Mouse (Mus musculus) liver, embryonic 14.5 days (tissue): ENCODE results near the gene Trpc4. TPM values are rescaled to one million over a fixed set of nuclear protein-coding genes. Genes with fewer than 3 reads are reported as not detected.

Experiments used
- ATAC-seq: fragments of 200-750 bp; cut with Nextera tagmentation; 2 replicates; pipeline ENCODE4 v1.8.0; 2017; ENCODE audit warnings: moderate number of reproducible peaks, mild to moderate bottlenecking, moderate library complexity; ENCODE audit not compliant: insufficient read depth
- DNase-seq, 3 experiments: peaks; one replicate each; pipeline ENCODE4 v3.0.0-alpha.2; 2012 to 2013; ENCODE audit warnings: low read depth in 3 of 3, low spot score in 3 of 3
- H3K27ac ChIP-seq: fragments of 300-500 bp; sonication (generic); 2 replicates; pipeline ENCODE4 v1.5.1; 2014; ENCODE audit warnings: moderate library complexity, mild to moderate bottlenecking, control low read depth, inconsistent platforms
- H3K27me3 ChIP-seq: fragments of 300-500 bp; sonication (generic); 2 replicates; pipeline ENCODE4 v1.6.1; 2014; ENCODE audit warnings: mild to moderate bottlenecking, low read length, moderate library complexity; ENCODE audit not compliant: control insufficient read depth, insufficient read depth
- H3K36me3 ChIP-seq: fragments of 300-500 bp; sonication (generic); replicated peaks from 2 replicates; pipeline ENCODE4 v1.6.1; 2014; ENCODE audit warnings: low read depth; ENCODE audit not compliant: control insufficient read depth, insufficient read depth
- H3K4me1 ChIP-seq, 2 experiments: fragments of 200-500 bp in 1 of 2; fragments of 300-500 bp in 1 of 2; sonication (generic) in 1 of 2; replicated peaks; 2 replicates each; pipeline ENCODE4 v1.6.1; 2012 to 2014; ENCODE audit warnings: antibody characterized with exemption in 1 of 2, inconsistent platforms in 1 of 2, low read length in 1 of 2; ENCODE audit not compliant: control insufficient read depth in 2 of 2, insufficient read depth in 2 of 2
- H3K4me2 ChIP-seq: fragments of 300-500 bp; sonication (generic); 2 replicates; pipeline ENCODE4 v1.6.1; 2014; ENCODE audit warnings: low read depth, mild to moderate bottlenecking, control low read depth, moderate library complexity
- H3K4me3 ChIP-seq, 2 experiments: fragments of 200-500 bp in 1 of 2; fragments of 300-500 bp in 1 of 2; sonication (generic) in 1 of 2; 2 replicates each; pipeline ENCODE4 v1.5.1; 2012 to 2014; ENCODE audit warnings: low read depth in 2 of 2, low read length in 2 of 2, mild to moderate bottlenecking in 2 of 2, control low read depth in 1 of 2, inconsistent platforms in 1 of 2, moderate library complexity in 1 of 2; ENCODE audit not compliant: insufficient read depth in 1 of 2
- H3K9ac ChIP-seq: fragments of 300-500 bp; sonication (generic); replicated peaks from 2 replicates; pipeline ENCODE4 v1.6.1; 2014; ENCODE audit warnings: mild to moderate bottlenecking, control low read depth, moderate library complexity
- H3K9me3 ChIP-seq: fragments of 300-500 bp; sonication (generic); 2 replicates; pipeline ENCODE4 v1.6.1; 2016; ENCODE audit warnings: low read length, mixed read lengths; ENCODE audit not compliant: control insufficient read depth
- CTCF ChIP-seq: IDR thresholded peaks from 2 replicates; pipeline ENCODE4 v1.5.1; 2016; ENCODE audit warnings: antibody characterized with exemption, low read depth, control low read depth
- EP300 ChIP-seq: IDR thresholded peaks from 2 replicates; pipeline ENCODE4 v1.6.1; 2016; ENCODE audit warnings: antibody characterized with exemption, low read depth
- WGBS: fragments of 180-500 bp; shearing (Covaris S2); extraction: QIAGEN DNeasy Blood & Tissue Kit; methylation state at CpG from one replicate; pipeline ENCODE4 v1.1.7; 2014; ENCODE audit not compliant: insufficient replicate concordance; 5-methylcytosine and 5-hydroxymethylcytosine counted together
- polyA plus RNA-seq, 2 experiments: library from polyadenylated mRNA; depleted of rRNA in 1 of 2; stranded (reverse) in 1 of 2; unstranded in 1 of 2; fragments of >200 nt; fragmentation: Nextera tagmentation in 1 of 2; extraction: Ambion mirVana in 1 of 2; gene quantifications; 2 replicates each; pipeline versions ENCODE4 v1.2.1 to v1.2.3; 2012 to 2014

Gene Trpc4
- polyA plus RNA-seq, 2 experiments: 0.01 to 0.03 TPM

- ATAC-seq (no peak), DNase-seq (no peak)
- TF ChIP-seq CTCF (no peak), EP300 (no peak)
Measured at GRCm38 (mm10) chr3:54204386-54204785, 48.6 kb downstream of the Trpc4 start.

GRCm38 (mm10) chr3:54210112-54210511 lies 54.3 kb downstream of the Trpc4 start:
- Histone ChIP-seq H3K9me3 (no peaks in the 10 kb centered on the region), H3K27ac (no peak overlapping the region), H3K9ac (no peak overlapping the region), H3K27me3 (no peaks in the 10 kb centered on the region), H3K36me3 (no peaks in the 10 kb centered on the region), H3K4me2 (no peak overlapping the region), H3K4me3 (no peak overlapping the region), H3K4me1 (no peaks in the 10 kb centered on the region)
- DNase-seq (no peak), ATAC-seq (no peak)
- WGBS: 37% methylated on average over 3 of the region's 3 CpGs
- TF ChIP-seq CTCF (no peak), EP300 (no peak)

More at GRCm38 (mm10) chr3:54204386-54204785, 48.6 kb downstream of the Trpc4 start:
- WGBS: 53% methylated on average over 5 of the region's 5 CpGs
- H3K4me3 ChIP-seq: no peak overlapping the region
- no peaks in the 10 kb centered on the region for H3K9me3 ChIP-seq
- no peaks in the 10 kb centered on the region for H3K4me1 ChIP-seq
- no peaks in the 10 kb centered on the region for H3K36me3 ChIP-seq
- no peaks in the 10 kb centered on the region for H3K27me3 ChIP-seq
- no peak overlapping the region for H3K27ac ChIP-seq
- H3K9ac ChIP-seq: no peak overlapping the region
- H3K4me2 ChIP-seq: no peak overlapping the region

- no peak for TF ChIP-seq EP300
- H3K9me3 ChIP-seq: no peaks in the 10 kb centered on the region
- no peaks in the 10 kb centered on the region for H3K36me3 ChIP-seq
- no peak overlapping the region for H3K27ac ChIP-seq
- no peaks in the 10 kb centered on the region for H3K27me3 ChIP-seq
- ATAC-seq (no peak), DNase-seq (no peak)
- no peak overlapping the region for H3K9ac ChIP-seq
- H3K4me3 ChIP-seq: no peak overlapping the region
- H3K4me1 ChIP-seq: no peaks in the 10 kb centered on the region
- 54% methylated on average over 1 of the region's 1 CpGs for WGBS
- no peak overlapping the region for H3K4me2 ChIP-seq
Measured at GRCm38 (mm10) chr3:54211441-54211840, 55.6 kb downstream of the Trpc4 start.

- H3K36me3 ChIP-seq: no peaks in the 10 kb centered on the region
- no peaks in the 10 kb centered on the region for H3K9me3 ChIP-seq
- DNase-seq: no peak
- no peaks in the 10 kb centered on the region for H3K27me3 ChIP-seq
- no peak overlapping the region for H3K4me2 ChIP-seq
- no peak overlapping the region for H3K9ac ChIP-seq
- H3K4me1 ChIP-seq: no peaks in the 10 kb centered on the region
- no peak overlapping the region for H3K4me3 ChIP-seq
- TF ChIP-seq CTCF: no peak
- no peak for TF ChIP-seq EP300
- H3K27ac ChIP-seq: no peak overlapping the region
- WGBS: 61% methylated on average over 8 of the region's 8 CpGs
- ATAC-seq: no peak
Measured at GRCm38 (mm10) chr3:54222549-54222948, 66.7 kb downstream of the Trpc4 start.

GRCm38 (mm10) chr3:54228463-54228862 lies 72.6 kb downstream of the Trpc4 start:
- H3K27me3 ChIP-seq: no peaks in the 10 kb centered on the region
- no peak for ATAC-seq
- H3K4me1 ChIP-seq: no peaks in the 10 kb centered on the region
- H3K27ac ChIP-seq: no peak overlapping the region
- H3K4me3 ChIP-seq: no peak overlapping the region
- no peak for DNase-seq
- WGBS: 64% methylated on average over 4 of the region's 4 CpGs
- H3K4me2 ChIP-seq: no peak overlapping the region
- H3K9me3 ChIP-seq: no peaks in the 10 kb centered on the region
- H3K9ac ChIP-seq: no peak overlapping the region
- no peaks in the 10 kb centered on the region for H3K36me3 ChIP-seq
- TF ChIP-seq CTCF: no peak

- no peak overlapping the region for H3K9ac ChIP-seq
- no peak overlapping the region for H3K4me2 ChIP-seq
- TF ChIP-seq CTCF: no peak
- no peak for TF ChIP-seq EP300
- H3K4me1 ChIP-seq: no peaks in the 10 kb centered on the region
- H3K27me3 ChIP-seq: no peaks in the 10 kb centered on the region
- H3K4me3 ChIP-seq: no peak overlapping the region
- H3K9me3 ChIP-seq: no peaks in the 10 kb centered on the region
- no peak overlapping the region for H3K27ac ChIP-seq
- H3K36me3 ChIP-seq: no peaks in the 10 kb centered on the region
- DNase-seq: no peak
- WGBS: 39% methylated on average over 5 of the region's 5 CpGs
- ATAC-seq: no peak
Measured at GRCm38 (mm10) chr3:54238891-54239290, 83.1 kb downstream of the Trpc4 start.
